Mouse (Mus musculus): Measurements from ENCODE around the gene Tmeff2. TPM values are rescaled to one million over a fixed set of nuclear protein-coding genes. Genes with fewer than 3 reads are reported as not detected.
A peak's percentile ranks its signal among the peaks of the same experiment; 100 is the strongest.

Gene Tmeff2
- polyA plus RNA-seq, 1 experiment from 2014 or later: 1.7 TPM

- Histone ChIP-seq H3K27me3 (replicated peaks) (no peaks in the 10 kb centered on the region), H3K4me2 (no peak overlapping the region)
Measured at GRCm38 (mm10) chr1:51152017-51152416, 251.6 kb downstream of the Tmeff2 start.

GRCm38 (mm10) chr1:51152856-51153255 is 252.4 kb downstream of the Tmeff2 start:
- Histone ChIP-seq H3K27ac (replicated peaks) (peak overlapping the region; percentile 48; the same call in 1 of the 2 replicates), H3K9me3 (no peaks in the 10 kb centered on the region), H3K4me2 (no peak overlapping the region), H3K27me3 (replicated peaks) (no peaks in the 10 kb centered on the region), H3K4me1 (peaks cover 48% of the 10 kb centered on the region), H3K36me3 (no peaks in the 10 kb centered on the region), H3K9ac (no peak overlapping the region), H3K4me3 (no peak overlapping the region)
- WGBS: 29% methylated on average over 5 of the region's 5 CpGs
- ATAC-seq (ENCODE audit: extremely low read depth, insufficient number of reproducible peaks, low FRiP score, low TSS enrichment): no peak

More at GRCm38 (mm10) chr1:51152017-51152416, 251.6 kb downstream of the Tmeff2 start:
- peak overlapping the region; percentile 50; the same call in 1 of the 2 replicates for H3K27ac ChIP-seq (replicated peaks)
- WGBS: 27% methylated on average over 2 of the region's 2 CpGs
- ATAC-seq (ENCODE audit: extremely low read depth, insufficient number of reproducible peaks, low FRiP score, low TSS enrichment): no peak
- H3K9ac ChIP-seq: no peak overlapping the region
- no peaks in the 10 kb centered on the region for H3K36me3 ChIP-seq
- H3K4me1 ChIP-seq: peaks cover 48% of the 10 kb centered on the region
- H3K9me3 ChIP-seq: no peaks in the 10 kb centered on the region
- H3K4me3 ChIP-seq: no peak overlapping the region

- no peaks in the 10 kb centered on the region for H3K4me1 ChIP-seq
- 80% methylated on average over 2 of the region's 2 CpGs for WGBS
- H3K9me3 ChIP-seq: no peaks in the 10 kb centered on the region
- no peaks in the 10 kb centered on the region for H3K36me3 ChIP-seq
- ATAC-seq (ENCODE audit: extremely low read depth, insufficient number of reproducible peaks, low FRiP score, low TSS enrichment): no peak
- no peak overlapping the region for H3K4me2 ChIP-seq
- no peaks in the 10 kb centered on the region for H3K27me3 ChIP-seq (replicated peaks)
- no peak overlapping the region for H3K27ac ChIP-seq (replicated peaks)
- no peak overlapping the region for H3K9ac ChIP-seq
- H3K4me3 ChIP-seq: no peak overlapping the region
Measured at GRCm38 (mm10) chr1:51184276-51184675, 283.8 kb downstream of the Tmeff2 start.

- WGBS: 80% methylated on average over 5 of the region's 5 CpGs
- ATAC-seq (ENCODE audit: extremely low read depth, insufficient number of reproducible peaks, low FRiP score, low TSS enrichment): no peak
- H3K27ac ChIP-seq (replicated peaks): no peak overlapping the region
Measured at GRCm38 (mm10) chr1:51189008-51189407, 288.6 kb downstream of the Tmeff2 start.

GRCm38 (mm10) chr1:51191253-51191652 is 290.8 kb downstream of the Tmeff2 start:
- Histone ChIP-seq H3K36me3 (no peaks in the 10 kb centered on the region), H3K4me2 (no peak overlapping the region), H3K27ac (replicated peaks) (peak overlapping the region; percentile 50), H3K4me3 (no peak overlapping the region), H3K4me1 (peaks cover 16% of the 10 kb centered on the region), H3K27me3 (replicated peaks) (no peaks in the 10 kb centered on the region), H3K9me3 (no peaks in the 10 kb centered on the region), H3K9ac (no peak overlapping the region)
- ATAC-seq (ENCODE audit: extremely low read depth, insufficient number of reproducible peaks, low FRiP score, low TSS enrichment): no peak

More at GRCm38 (mm10) chr1:51189008-51189407, 288.6 kb downstream of the Tmeff2 start:
- Histone ChIP-seq H3K36me3 (no peaks in the 10 kb centered on the region), H3K4me1 (peaks cover 16% of the 10 kb centered on the region), H3K9ac (no peak overlapping the region), H3K4me2 (no peak overlapping the region), H3K27me3 (replicated peaks) (no peaks in the 10 kb centered on the region), H3K9me3 (no peaks in the 10 kb centered on the region), H3K4me3 (no peak overlapping the region)

GRCm38 (mm10) chr1:51191872-51192613 is 291.6 kb downstream of the Tmeff2 start:
- Histone ChIP-seq H3K4me3 (no peak overlapping the region), H3K27me3 (replicated peaks) (no peaks in the 10 kb centered on the region), H3K9ac (peak overlapping the region; percentile 34; the same call in 1 of the 2 replicates), H3K4me2 (peak overlapping the region; percentile 21; the same call in 1 of the 2 replicates), H3K27ac (replicated peaks) (peak overlapping the region; percentile 50), H3K36me3 (no peaks in the 10 kb centered on the region), H3K4me1 (peaks cover 16% of the 10 kb centered on the region), H3K9me3 (no peaks in the 10 kb centered on the region)
- WGBS: 31% methylated on average over 6 of the region's 6 CpGs
- no peak for ATAC-seq (ENCODE audit: extremely low read depth, insufficient number of reproducible peaks, low FRiP score, low TSS enrichment)

- Histone ChIP-seq H3K36me3 (no peaks in the 10 kb centered on the region), H3K27me3 (replicated peaks) (no peaks in the 10 kb centered on the region), H3K9me3 (no peaks in the 10 kb centered on the region), H3K27ac (replicated peaks) (no peak overlapping the region), H3K4me1 (no peaks in the 10 kb centered on the region), H3K9ac (no peak overlapping the region), H3K4me2 (no peak overlapping the region), H3K4me3 (no peak overlapping the region)
- WGBS: 75% methylated on average over 11 of the region's 11 CpGs
- ATAC-seq (ENCODE audit: extremely low read depth, insufficient number of reproducible peaks, low FRiP score, low TSS enrichment): no peak
Measured at GRCm38 (mm10) chr1:51199088-51199830, 298.8 kb downstream of the Tmeff2 start.

GRCm38 (mm10) chr1:51199954-51200353 is 299.5 kb downstream of the Tmeff2 start:
- Histone ChIP-seq H3K27me3 (replicated peaks) (no peaks in the 10 kb centered on the region), H3K9me3 (no peaks in the 10 kb centered on the region), H3K27ac (replicated peaks) (no peak overlapping the region), H3K4me1 (no peaks in the 10 kb centered on the region), H3K4me3 (no peak overlapping the region), H3K4me2 (no peak overlapping the region), H3K36me3 (no peaks in the 10 kb centered on the region), H3K9ac (no peak overlapping the region)
- no peak for ATAC-seq (ENCODE audit: extremely low read depth, insufficient number of reproducible peaks, low FRiP score, low TSS enrichment)
- 91% methylated on average over 3 of the region's 3 CpGs for WGBS

GRCm38 (mm10) chr1:51215631-51216030 is 315.2 kb downstream of the Tmeff2 start:
- no peaks in the 10 kb centered on the region for H3K27me3 ChIP-seq (replicated peaks)
- WGBS: 84% methylated on average over 3 of the region's 3 CpGs

GRCm38 (mm10) chr1:51216292-51217050 is 316.0 kb downstream of the Tmeff2 start:
- Histone ChIP-seq H3K9me3 (no peaks in the 10 kb centered on the region), H3K4me2 (no peak overlapping the region), H3K27me3 (replicated peaks) (no peaks in the 10 kb centered on the region), H3K27ac (replicated peaks) (no peak overlapping the region), H3K4me1 (no peaks in the 10 kb centered on the region), H3K36me3 (no peaks in the 10 kb centered on the region), H3K9ac (no peak overlapping the region), H3K4me3 (no peak overlapping the region)
- WGBS: 78% methylated on average over 5 of the region's 5 CpGs
- no peak for ATAC-seq (ENCODE audit: extremely low read depth, insufficient number of reproducible peaks, low FRiP score, low TSS enrichment)

More at GRCm38 (mm10) chr1:51215631-51216030, 315.2 kb downstream of the Tmeff2 start:
- H3K4me3 ChIP-seq: no peak overlapping the region
- no peak overlapping the region for H3K27ac ChIP-seq (replicated peaks)
- H3K4me2 ChIP-seq: no peak overlapping the region
- H3K9ac ChIP-seq: no peak overlapping the region
- no peak for ATAC-seq (ENCODE audit: extremely low read depth, insufficient number of reproducible peaks, low FRiP score, low TSS enrichment)
- no peaks in the 10 kb centered on the region for H3K36me3 ChIP-seq
- no peaks in the 10 kb centered on the region for H3K4me1 ChIP-seq
- H3K9me3 ChIP-seq: no peaks in the 10 kb centered on the region

GRCm38 (mm10) chr1:51217227-51217626 is 316.8 kb downstream of the Tmeff2 start:
- Histone ChIP-seq H3K4me2 (no peak overlapping the region), H3K36me3 (no peaks in the 10 kb centered on the region), H3K4me3 (no peak overlapping the region), H3K4me1 (no peaks in the 10 kb centered on the region), H3K27me3 (replicated peaks) (no peaks in the 10 kb centered on the region), H3K9ac (no peak overlapping the region), H3K9me3 (no peaks in the 10 kb centered on the region), H3K27ac (replicated peaks) (no peak overlapping the region)
- ATAC-seq (ENCODE audit: extremely low read depth, insufficient number of reproducible peaks, low FRiP score, low TSS enrichment): no peak
- WGBS: 84% methylated on average over 7 of the region's 7 CpGs

Data from heart, embryonic 13.5 days (tissue).